Mouse (Mus musculus): ENCODE measurements around the gene Arvcf.

The Arvcf gene

GRCm38 (mm10) chr16:18356961-18357360 is 9.0 kb downstream of the Arvcf start:
- ATAC-seq (ENCODE audit: low TSS enrichment), result no peak

DNA sequence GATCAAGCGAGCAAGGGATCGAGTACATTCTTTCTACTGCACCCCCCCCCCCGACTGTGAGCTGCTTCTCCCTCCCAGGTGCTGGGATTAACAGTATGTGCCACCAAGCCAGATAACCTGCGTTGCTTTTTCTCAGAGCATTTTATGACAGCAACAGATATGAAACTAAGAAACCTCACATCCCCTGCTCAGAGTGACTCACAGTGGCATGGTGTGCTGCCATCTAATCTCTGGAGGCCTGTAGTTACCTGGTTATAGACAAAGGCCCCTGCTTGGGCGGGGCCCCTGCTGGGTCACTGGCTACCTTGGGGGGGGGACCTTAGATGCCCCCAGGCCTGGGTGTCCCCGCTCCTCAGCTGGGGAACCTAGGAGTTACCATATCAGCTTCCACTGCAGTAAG is 10.0 kb downstream of the Arvcf start:
- ATAC-seq (ENCODE audit: low TSS enrichment), result no peak

DNA sequence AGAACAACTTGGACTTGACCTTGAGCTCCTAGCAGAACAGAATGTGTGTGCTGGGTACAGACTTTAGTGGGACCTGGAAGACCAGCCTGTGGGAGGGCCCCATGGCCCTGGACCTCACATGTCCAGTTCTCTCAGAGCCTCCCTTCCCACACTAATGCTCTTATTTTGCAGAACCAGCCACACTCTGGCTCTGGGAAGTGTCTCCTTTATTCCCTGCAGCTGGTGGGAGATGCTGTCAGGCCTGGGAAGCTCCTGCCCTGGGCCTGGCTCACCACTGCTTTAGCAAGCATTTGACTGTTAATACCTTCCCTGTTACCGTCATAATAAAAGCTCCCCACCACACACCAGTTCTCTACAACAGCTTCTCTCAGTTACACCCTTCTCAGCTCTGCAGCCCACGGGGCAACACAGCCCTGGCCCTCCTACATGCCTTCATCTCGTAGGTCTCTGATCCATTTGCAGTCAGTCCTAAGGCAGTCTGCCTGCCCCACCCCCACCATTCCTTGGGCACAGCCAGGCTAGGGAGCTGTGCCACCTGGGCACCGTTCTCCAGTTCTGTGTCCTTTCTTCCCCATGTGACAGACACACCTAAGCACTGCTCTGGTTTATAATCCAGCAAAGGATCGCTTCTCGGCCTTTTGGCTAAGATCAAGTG is 12.3 kb downstream of the Arvcf start:
- ATAC-seq (ENCODE audit: low TSS enrichment), result peak; percentile 74

GRCm38 (mm10) chr16:18362948-18363347 is 15.0 kb downstream of the Arvcf start:
- no peak for ATAC-seq (ENCODE audit: low TSS enrichment)

DNA sequence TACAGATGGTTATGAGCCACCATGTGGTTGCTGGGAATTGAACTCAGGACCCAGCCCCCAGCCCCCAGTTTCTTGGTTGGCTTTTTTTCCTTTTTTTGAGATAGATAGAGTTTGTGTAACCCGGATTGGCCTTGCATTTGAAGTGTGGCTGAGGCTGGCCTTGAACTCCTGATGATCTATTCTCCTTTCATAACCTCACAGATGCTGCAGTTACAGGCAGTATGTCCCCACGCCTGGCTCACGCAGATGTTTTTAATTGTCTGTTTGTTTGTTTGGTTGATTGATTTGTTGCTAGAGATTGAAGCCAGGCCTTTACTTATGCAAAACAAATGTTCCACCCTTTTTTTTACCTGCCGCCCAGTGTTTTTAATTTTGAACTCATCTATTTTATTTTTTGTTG is 18.9 kb downstream of the Arvcf start:
- ATAC-seq (ENCODE audit: low TSS enrichment), result no peak

DNA sequence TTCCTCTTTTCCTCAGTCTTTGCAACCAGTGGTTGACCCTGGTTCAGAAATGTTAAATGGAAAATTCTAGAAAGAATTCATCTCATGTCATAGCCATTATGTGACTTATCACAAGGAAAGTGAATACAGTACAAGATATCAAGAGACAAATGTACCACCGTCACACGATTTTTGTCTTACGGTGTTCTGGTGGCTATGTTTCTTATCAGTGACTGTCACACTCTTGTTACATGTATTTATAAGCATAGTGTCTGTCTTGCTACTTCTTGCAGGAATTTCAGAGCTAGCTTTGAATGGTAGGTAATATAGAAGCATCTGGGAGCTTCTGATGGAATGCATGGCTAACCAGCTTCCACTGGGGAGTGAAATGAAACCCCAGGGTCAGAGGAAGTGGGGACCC is 22.2 kb downstream of the Arvcf start:
- ATAC-seq (ENCODE audit: low TSS enrichment), result no peak

DNA sequence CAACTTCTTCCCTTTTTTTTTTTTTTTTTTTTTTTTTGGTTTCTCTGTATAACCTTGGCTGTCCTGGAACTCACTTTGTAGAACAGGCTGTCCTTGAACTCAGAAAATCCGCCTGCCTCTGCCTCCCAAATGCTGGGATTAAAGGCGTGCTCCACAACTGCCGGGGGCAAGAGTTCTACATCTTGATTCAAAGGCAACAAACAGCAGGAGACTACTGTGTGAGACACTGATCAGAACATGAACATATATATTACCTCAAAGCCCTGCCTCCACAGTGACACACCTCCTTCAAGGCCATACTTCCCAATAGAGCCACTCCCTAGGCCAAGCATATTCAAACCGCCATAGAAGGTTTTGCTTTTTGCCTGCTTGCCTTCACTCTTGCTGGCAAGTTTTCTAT is 25.6 kb downstream of the Arvcf start:
- ATAC-seq (ENCODE audit: low TSS enrichment), result no peak

DNA sequence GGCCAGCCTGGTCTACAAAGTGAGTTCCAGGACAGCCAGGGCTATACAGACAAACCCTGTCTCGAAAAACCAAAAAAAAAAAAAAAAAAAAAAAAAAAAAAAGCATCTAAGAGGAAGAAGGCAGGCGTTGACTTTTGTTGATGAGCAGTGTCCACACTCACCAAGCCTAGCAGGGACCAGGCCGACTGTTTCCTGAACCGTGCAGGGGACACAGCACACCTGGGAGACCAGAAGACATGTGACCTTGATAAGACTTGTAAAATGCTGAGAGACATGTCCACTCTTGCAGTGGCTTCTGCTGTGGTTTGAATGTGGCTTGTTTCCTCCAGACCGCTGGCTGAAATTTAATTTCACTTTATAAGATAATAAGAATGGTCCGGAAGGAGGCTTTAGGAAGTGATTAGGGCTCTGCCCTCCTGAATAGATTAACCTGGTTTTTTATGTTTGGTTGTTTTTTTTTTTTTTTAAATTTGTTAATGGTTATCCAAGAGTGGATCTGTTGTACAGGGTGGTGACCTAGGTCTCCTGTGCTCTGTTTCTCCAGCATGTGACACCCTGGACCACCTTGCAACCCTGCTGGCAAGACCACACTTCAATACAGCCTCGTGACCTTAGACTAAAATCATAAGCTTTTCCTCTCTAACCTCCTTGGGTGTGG is 28.4 kb downstream of the Arvcf start:
- no peak for ATAC-seq (ENCODE audit: low TSS enrichment)

DNA sequence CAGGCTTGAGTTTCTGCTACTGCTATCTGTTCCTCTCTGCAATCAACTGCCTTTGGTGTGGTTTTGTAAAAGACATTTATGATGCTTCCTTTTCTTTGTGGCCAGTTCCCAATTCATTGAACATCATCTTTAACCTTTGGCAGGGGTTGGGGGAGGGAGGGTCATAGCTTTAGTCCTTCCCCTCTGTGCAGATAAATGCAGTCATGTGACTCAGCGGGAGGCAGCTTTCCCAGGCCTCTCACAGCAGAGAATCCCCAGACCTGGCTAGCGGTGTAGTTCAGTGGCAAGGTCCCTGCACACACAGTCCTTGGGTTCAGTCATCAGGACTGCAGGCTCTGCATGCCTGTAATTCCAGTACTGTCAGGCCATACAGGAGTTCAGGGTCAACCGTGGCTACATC is 29.2 kb downstream of the Arvcf start:
- ATAC-seq (ENCODE audit: low TSS enrichment), result no peak

GRCm38 (mm10) chr16:18378489-18378888 is 30.5 kb downstream of the Arvcf start:
- no peak for ATAC-seq (ENCODE audit: low TSS enrichment)

- no peak for ATAC-seq (ENCODE audit: low TSS enrichment)
Observed at GRCm38 (mm10) chr16:18379338-18380001, 31.5 kb downstream of the Arvcf start.

GRCm38 (mm10) chr16:18380495-18381063 is 32.6 kb downstream of the Arvcf start:
- no peak for ATAC-seq (ENCODE audit: low TSS enrichment)

DNA sequence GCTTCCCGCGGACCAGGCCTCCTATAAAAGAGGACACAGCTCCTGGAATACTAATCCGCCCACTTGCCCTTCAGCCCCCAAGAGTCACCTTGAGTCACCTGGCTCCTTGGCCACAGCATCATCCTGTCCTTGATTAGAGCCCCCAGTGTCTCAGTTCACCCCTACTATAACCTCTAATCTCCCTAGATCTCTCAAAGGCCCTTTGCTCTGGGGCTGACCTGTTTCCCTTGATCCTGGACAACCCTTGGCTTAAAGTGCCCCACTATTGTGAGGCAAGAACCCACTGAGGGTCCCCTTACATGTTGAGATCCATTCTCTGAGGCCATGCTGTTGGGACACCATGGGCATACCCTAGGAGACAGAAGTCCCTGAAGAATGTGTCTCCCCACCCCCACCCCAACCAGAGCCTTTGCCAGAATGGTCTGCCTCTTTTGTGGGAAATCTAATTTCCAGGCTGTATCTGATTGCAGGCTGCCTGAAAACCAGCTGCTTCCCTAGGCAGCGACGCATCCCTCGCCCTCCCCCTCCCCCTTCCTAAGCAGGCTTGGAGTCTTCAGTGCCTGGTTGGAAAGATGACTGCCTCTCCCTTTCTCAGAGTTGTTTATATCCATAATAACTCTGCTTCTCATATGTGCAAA is 33.8 kb downstream of the Arvcf start:
- ATAC-seq (ENCODE audit: low TSS enrichment), result 0 out of 2 replicates have a peak, but pooled peaks have one; percentile 24

- no peak for ATAC-seq (ENCODE audit: low TSS enrichment)
Observed at GRCm38 (mm10) chr16:18383045-18383726, 35.2 kb downstream of the Arvcf start.

DNA sequence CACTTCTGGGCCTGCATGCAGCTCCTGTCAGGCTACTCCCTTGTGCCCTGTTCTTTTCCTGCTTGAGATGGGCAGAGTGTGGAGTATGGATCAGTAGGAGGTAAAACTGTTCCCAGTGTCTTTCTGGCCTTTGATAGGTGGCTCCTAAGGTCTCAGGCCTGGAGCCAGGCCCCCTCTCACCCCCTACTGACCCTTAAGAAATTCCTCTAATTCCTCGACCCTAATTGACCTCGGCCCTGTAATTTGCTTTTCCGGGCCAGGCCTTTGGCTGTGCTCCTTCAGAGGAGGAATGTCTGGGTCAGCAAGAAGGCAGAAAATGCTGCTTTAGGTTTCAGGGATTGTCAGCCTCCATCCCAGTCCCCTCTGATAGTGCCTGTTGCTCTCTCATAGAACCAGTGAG is 35.8 kb downstream of the Arvcf start:
- no peak for ATAC-seq (ENCODE audit: low TSS enrichment)

DNA sequence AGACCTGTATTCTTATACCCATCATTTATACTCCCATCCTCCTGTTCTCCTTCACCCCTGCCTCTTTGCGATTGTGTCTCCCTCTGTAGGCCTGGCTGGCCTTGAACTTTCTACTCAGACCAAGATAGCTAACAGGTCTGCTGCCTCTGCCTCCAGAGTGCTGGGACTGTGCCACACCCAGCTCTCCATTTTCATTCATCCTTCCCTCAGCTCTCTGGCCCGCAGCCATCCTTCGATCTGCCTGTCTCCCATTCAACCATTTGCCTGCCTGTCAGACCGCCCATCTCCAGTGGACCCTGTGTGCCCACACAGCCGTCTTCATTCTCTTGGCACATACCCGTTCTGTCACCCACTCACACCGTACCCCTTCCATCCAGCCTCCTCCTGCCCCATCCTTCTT is 36.2 kb downstream of the Arvcf start:
- ATAC-seq (ENCODE audit: low TSS enrichment), result no peak

GRCm38 (mm10) chr16:18384659-18385058 is 36.7 kb downstream of the Arvcf start:
- no peak for ATAC-seq (ENCODE audit: low TSS enrichment)

GRCm38 (mm10) chr16:18385411-18385810 is 37.4 kb downstream of the Arvcf start:
- ATAC-seq (ENCODE audit: low TSS enrichment), result no peak

- ATAC-seq (ENCODE audit: low TSS enrichment), result no peak
Observed at GRCm38 (mm10) chr16:18386451-18386850, 38.5 kb downstream of the Arvcf start.

GRCm38 (mm10) chr16:18386972-18387371 is 39.0 kb downstream of the Arvcf start:
- no peak for ATAC-seq (ENCODE audit: low TSS enrichment)

GRCm38 (mm10) chr16:18387704-18388582 is 40.0 kb downstream of the Arvcf start:
- ATAC-seq (ENCODE audit: low TSS enrichment), result no peak
